Mouse (Mus musculus) spleen, adult 2 months (tissue): ENCODE results near the gene 1700034J05Rik.

ENCODE experiments used
- CTCF ChIP-seq: fragments of 200-500 bp; IDR thresholded peaks from 2 replicates; pipeline ENCODE4 v1.5.1; 2011; ENCODE audit warnings: mild to moderate bottlenecking, inconsistent platforms; ENCODE audit not compliant: insufficient read depth, insufficient read length, insufficient replicate concordance; ENCODE audit errors: extremely low read depth
- POLR2A ChIP-seq: fragments of 200-500 bp; IDR thresholded peaks from 2 replicates; pipeline ENCODE4 v1.6.1; 2011; ENCODE audit warnings: low read depth, low read length, inconsistent platforms

DNA sequence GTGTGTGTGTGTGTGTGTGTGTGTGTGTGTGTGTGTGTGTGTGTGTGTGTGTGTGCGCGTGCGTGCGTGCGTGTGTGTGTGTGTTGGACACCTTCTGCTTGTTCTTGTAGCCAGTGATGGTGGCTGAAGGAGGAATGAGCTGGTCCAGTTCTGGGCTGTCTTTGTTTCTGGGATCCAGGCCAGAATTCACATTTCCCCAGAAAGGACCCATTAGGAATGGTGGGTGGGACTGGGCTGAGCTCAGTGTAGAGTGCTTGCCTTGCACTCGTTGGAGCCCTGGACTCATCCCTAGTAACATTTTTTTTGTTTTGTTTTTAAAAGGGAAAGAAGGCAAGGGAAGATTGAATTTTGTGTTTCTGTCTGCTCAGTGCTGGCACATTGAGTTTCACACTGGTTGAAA lies 18.3 kb downstream of the 1700034J05Rik start:
- TF ChIP-seq POLR2A: no peak
- TF ChIP-seq CTCF: no peak
